Mouse (Mus musculus) stomach, postnatal 0 days (tissue): ENCODE results near the gene Afap1. TPM values are rescaled to one million over a fixed set of nuclear protein-coding genes. Genes with fewer than 3 reads are reported as not detected.

ENCODE experiments used
- ATAC-seq: fragments of 200-750 bp; cut with Nextera tagmentation; 2 replicates; pipeline ENCODE4 v1.8.0; 2017; ENCODE audit not compliant: low FRiP score, low TSS enrichment
- DNase-seq: peaks from one replicate; pipeline ENCODE4 v3.0.0-alpha.2; 2016; ENCODE audit warnings: low spot score
- H3K27ac ChIP-seq: fragments of 300-500 bp; sonication (generic); replicated peaks from 2 replicates; pipeline ENCODE4 v1.5.1; 2014; ENCODE audit warnings: mild to moderate bottlenecking, control low read depth
- H3K27me3 ChIP-seq: fragments of 300-500 bp; sonication (generic); 2 replicates; pipeline ENCODE4 v1.6.1; 2014; ENCODE audit warnings: low read length; ENCODE audit not compliant: control insufficient read depth, insufficient read depth
- H3K36me3 ChIP-seq: fragments of 300-500 bp; sonication (generic); 2 replicates; pipeline ENCODE4 v1.6.1; 2014; ENCODE audit warnings: low read length, mixed read lengths; ENCODE audit not compliant: control insufficient read depth, insufficient read depth
- H3K4me1 ChIP-seq: fragments of 300-500 bp; sonication (generic); replicated peaks from 2 replicates; pipeline ENCODE4 v1.6.1; 2014; ENCODE audit warnings: antibody characterized with exemption; ENCODE audit not compliant: control insufficient read depth, insufficient read depth
- H3K4me2 ChIP-seq: fragments of 300-500 bp; sonication (generic); replicated peaks from 2 replicates; pipeline ENCODE4 v1.6.1; 2014; ENCODE audit warnings: low read depth, mild to moderate bottlenecking, control low read depth, moderate library complexity
- H3K4me3 ChIP-seq: fragments of 300-500 bp; sonication (generic); 2 replicates; pipeline ENCODE4 v1.5.1; 2014; ENCODE audit warnings: low read depth, low read length, control low read depth
- H3K9ac ChIP-seq: fragments of 300-500 bp; sonication (generic); 2 replicates; pipeline ENCODE4 v1.6.1; 2014; ENCODE audit warnings: mild to moderate bottlenecking, low read length, control low read depth, mixed read lengths
- H3K9me3 ChIP-seq: fragments of 300-500 bp; sonication (generic); 2 replicates; pipeline ENCODE4 v1.6.1; 2016; ENCODE audit warnings: low read length; ENCODE audit not compliant: control insufficient read depth
- CTCF ChIP-seq: IDR thresholded peaks from 2 replicates; pipeline ENCODE4 v1.5.1; 2016; ENCODE audit warnings: antibody characterized with exemption, low read depth, mild to moderate bottlenecking, moderate library complexity
- EP300 ChIP-seq: optimal IDR thresholded peaks from 2 replicates; pipeline ENCODE3; 2016; ENCODE audit warnings: antibody characterized with exemption
- WGBS: fragments of 180-500 bp; shearing (Covaris S2); extraction: QIAGEN DNeasy Blood & Tissue Kit; methylation state at CpG from one replicate; pipeline ENCODE4 v1.1.7; 2014; 5-methylcytosine and 5-hydroxymethylcytosine counted together
- polyA plus RNA-seq: library from polyadenylated mRNA; unstranded; fragments of >200 nt; fragmentation: Nextera tagmentation; extraction: Ambion mirVana; gene quantifications from 2 replicates; pipeline ENCODE4 v1.2.1, GENCODE M21; 2015

Afap1 gene
- polyA plus RNA-seq, 1 experiment from 2014 or later: 9.3 TPM

- H3K36me3 ChIP-seq: peaks cover 3% of the 10 kb centered on the region; the same call in 1 of the 2 replicates
Measured at GRCm38 (mm10) chr5:35943541-35943940, 50.4 kb downstream of the Afap1 start.

GRCm38 (mm10) chr5:35946841-35947240 is 53.7 kb downstream of the Afap1 start:
- Histone ChIP-seq H3K9ac (no peak overlapping the region), H3K27me3 (no peaks in the 10 kb centered on the region), H3K4me3 (no peak overlapping the region), H3K9me3 (no peaks in the 10 kb centered on the region), H3K4me2 (no peak overlapping the region), H3K36me3 (peaks cover 3% of the 10 kb centered on the region; the same call in 1 of the 2 replicates), H3K4me1 (peaks cover 4% of the 10 kb centered on the region), H3K27ac (no peak overlapping the region)
- no peak for DNase-seq
- TF ChIP-seq EP300: no peak
- TF ChIP-seq CTCF: no peak
- ATAC-seq: no peak
- WGBS: 80% methylated on average over 2 of the region's 2 CpGs

More at GRCm38 (mm10) chr5:35943541-35943940, 50.4 kb downstream of the Afap1 start:
- 37% methylated on average over 5 of the region's 5 CpGs for WGBS
- no peak overlapping the region for H3K4me3 ChIP-seq
- H3K27ac ChIP-seq: peak overlapping the region; percentile 85
- TF ChIP-seq CTCF (0 out of 2 replicates have a peak, but pooled peaks have one; percentile 13), EP300 (no peak)
- DNase-seq: no peak
- H3K27me3 ChIP-seq: no peaks in the 10 kb centered on the region
- H3K4me1 ChIP-seq: peaks cover 4% of the 10 kb centered on the region
- H3K9me3 ChIP-seq: no peaks in the 10 kb centered on the region
- H3K9ac ChIP-seq: no peak overlapping the region
- ATAC-seq: peak; percentile 79
- no peak overlapping the region for H3K4me2 ChIP-seq

GRCm38 (mm10) chr5:35947427-35947826 is 54.3 kb downstream of the Afap1 start:
- WGBS: 64% methylated on average over 4 of the region's 4 CpGs
- no peak for DNase-seq
- Histone ChIP-seq H3K4me1 (peaks cover 4% of the 10 kb centered on the region), H3K27me3 (no peaks in the 10 kb centered on the region), H3K27ac (no peak overlapping the region), H3K36me3 (peaks cover 3% of the 10 kb centered on the region; the same call in 1 of the 2 replicates), H3K9me3 (no peaks in the 10 kb centered on the region), H3K4me2 (no peak overlapping the region), H3K9ac (no peak overlapping the region), H3K4me3 (no peak overlapping the region)
- no peak for TF ChIP-seq EP300
- TF ChIP-seq CTCF: peak; percentile 58
- peak; percentile 32; the same call in 1 of the 2 replicates for ATAC-seq

- Histone ChIP-seq H3K4me1 (no peaks in the 10 kb centered on the region), H3K4me3 (no peak overlapping the region), H3K27ac (peak overlapping the region; percentile 58), H3K27me3 (no peaks in the 10 kb centered on the region), H3K9ac (no peak overlapping the region), H3K36me3 (peaks cover 3% of the 10 kb centered on the region; the same call in 1 of the 2 replicates), H3K4me2 (no peak overlapping the region), H3K9me3 (no peaks in the 10 kb centered on the region)
- TF ChIP-seq CTCF (no peak), EP300 (no peak)
- no peak for DNase-seq
- ATAC-seq: no peak; the same call in 1 of the 2 replicates
- 56% methylated on average over 15 of the region's 15 CpGs for WGBS
Measured at GRCm38 (mm10) chr5:35948225-35948975, 55.3 kb downstream of the Afap1 start.

- ATAC-seq: no peak
- peaks cover 3% of the 10 kb centered on the region; the same call in 1 of the 2 replicates for H3K36me3 ChIP-seq
Measured at GRCm38 (mm10) chr5:35949061-35949460, 55.9 kb downstream of the Afap1 start.

GRCm38 (mm10) chr5:35950504-35950903 is 57.4 kb downstream of the Afap1 start:
- H3K4me1 ChIP-seq: no peaks in the 10 kb centered on the region
- TF ChIP-seq CTCF (no peak), EP300 (no peak)
- H3K9me3 ChIP-seq: no peaks in the 10 kb centered on the region
- H3K9ac ChIP-seq: no peak overlapping the region
- no peaks in the 10 kb centered on the region for H3K27me3 ChIP-seq
- ATAC-seq (no peak), DNase-seq (no peak)
- H3K27ac ChIP-seq: no peak overlapping the region
- no peak overlapping the region for H3K4me3 ChIP-seq
- 81% methylated on average over 7 of the region's 7 CpGs for WGBS
- no peak overlapping the region for H3K4me2 ChIP-seq
- H3K36me3 ChIP-seq: peaks cover 3% of the 10 kb centered on the region; the same call in 1 of the 2 replicates

More at GRCm38 (mm10) chr5:35949061-35949460, 55.9 kb downstream of the Afap1 start:
- no peaks in the 10 kb centered on the region for H3K4me1 ChIP-seq
- H3K9ac ChIP-seq: no peak overlapping the region
- no peak overlapping the region for H3K4me3 ChIP-seq
- TF ChIP-seq CTCF: no peak
- TF ChIP-seq EP300: no peak
- H3K27me3 ChIP-seq: no peaks in the 10 kb centered on the region
- WGBS: 68% methylated on average over 5 of the region's 5 CpGs
- H3K9me3 ChIP-seq: no peaks in the 10 kb centered on the region
- H3K27ac ChIP-seq: no peak overlapping the region
- no peak for DNase-seq
- no peak overlapping the region for H3K4me2 ChIP-seq
